Mouse (Mus musculus): ENCODE data around the gene Bmp2k.

- TF ChIP-seq CTCF (IDR thresholded peaks at IDR 0.05; ENCODE audit: borderline replicate concordance, extremely low read depth, insufficient read depth, insufficient read length) (no peak), POLR2A (IDR thresholded peaks at IDR 0.05; ENCODE audit: borderline replicate concordance, extremely low read depth, insufficient read depth, insufficient read length, poor library complexity, severe bottlenecking) (no peak)
Observed at GRCm38 (mm10) chr5:97054801-97055200, 57.3 kb downstream of the Bmp2k start.

Data from brain, embryonic 14.5 days (tissue).